Mouse (Mus musculus) small intestine, adult 2 months (tissue): Measurements from ENCODE around the gene Bfar.

ENCODE experiments used
- CTCF ChIP-seq: fragments of 200-500 bp; IDR thresholded peaks from 2 replicates; pipeline ENCODE4 v1.5.1; 2012; ENCODE audit warnings: low read depth, mild to moderate bottlenecking, control low read depth, inconsistent platforms, low read length, moderate library complexity, mixed read lengths; ENCODE audit not compliant: insufficient replicate concordance, insufficient read length; ENCODE audit errors: extremely low read depth
- POLR2A ChIP-seq: fragments of 200-500 bp; IDR thresholded peaks from 2 replicates; pipeline ENCODE4 v1.6.1; 2012; ENCODE audit warnings: low read depth, mild to moderate bottlenecking, control low read depth, inconsistent platforms, low read length, moderate library complexity

GRCm38 (mm10) chr16:13727811-13728335, 56.2 kb downstream of the Bfar start:
- TF ChIP-seq CTCF (no peak), POLR2A (no peak)
